Mouse (Mus musculus): Measurements from ENCODE around the gene P2rx4.

P2rx4 gene

GRCm38 (mm10) chr5:122764032-122764464, 56.7 kb downstream of the P2rx4 start:
- peak in 1 of 2 experiments; percentile 61 for DNase-seq

DNA sequence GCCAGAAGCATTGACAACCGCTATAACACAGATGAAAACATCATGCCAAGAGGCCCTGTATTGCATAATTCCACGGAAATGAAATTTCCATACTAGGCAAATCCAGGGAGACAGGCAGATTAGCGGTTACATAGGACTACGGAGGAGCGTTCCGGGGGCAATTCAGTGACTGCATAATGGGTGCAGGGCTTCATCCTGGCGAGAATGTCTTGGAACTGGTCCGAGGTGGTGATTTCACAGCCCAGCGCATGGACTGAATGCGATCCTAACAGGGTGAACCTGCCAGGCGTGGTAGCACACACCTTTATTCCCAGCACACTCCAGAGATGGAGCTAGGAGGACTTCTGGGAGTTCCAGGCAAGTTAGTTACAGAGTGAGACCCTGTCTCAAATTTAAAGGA, 59.9 kb downstream of the P2rx4 start:
- no peak for DNase-seq

DNA sequence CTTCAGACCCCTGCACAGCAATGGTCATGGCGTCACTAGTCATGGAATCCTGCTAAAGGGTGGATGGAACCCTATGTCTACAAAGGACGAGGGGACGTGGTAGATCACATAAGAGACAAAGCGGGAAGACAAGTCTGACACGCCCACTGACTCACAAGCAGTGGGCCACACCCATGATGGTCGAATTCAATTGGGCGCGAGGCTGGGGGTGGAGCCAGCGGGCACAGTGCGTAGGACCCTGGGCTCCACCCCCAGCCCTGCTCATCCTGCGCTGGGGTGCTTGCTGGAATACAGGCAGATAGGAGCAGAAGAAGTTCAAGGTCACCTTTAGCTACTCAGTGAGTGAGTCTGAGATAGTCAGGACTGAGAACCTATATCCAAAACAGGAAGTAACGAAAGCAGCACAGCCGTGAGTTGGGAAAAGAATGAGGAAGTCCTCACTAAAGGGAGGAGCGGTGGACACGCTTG, 61.8 kb downstream of the P2rx4 start:
- no peak for DNase-seq

GRCm38 (mm10) chr5:122770304-122770703, 63.0 kb downstream of the P2rx4 start:
- DNase-seq = peak in 1 of 2 experiments; percentile 44

GRCm38 (mm10) chr5:122770806-122771261, 63.5 kb downstream of the P2rx4 start:
- peak; percentile 83 to 86 for DNase-seq

GRCm38 (mm10) chr5:122771428-122771827, 64.1 kb downstream of the P2rx4 start:
- no peak for DNase-seq

DNA sequence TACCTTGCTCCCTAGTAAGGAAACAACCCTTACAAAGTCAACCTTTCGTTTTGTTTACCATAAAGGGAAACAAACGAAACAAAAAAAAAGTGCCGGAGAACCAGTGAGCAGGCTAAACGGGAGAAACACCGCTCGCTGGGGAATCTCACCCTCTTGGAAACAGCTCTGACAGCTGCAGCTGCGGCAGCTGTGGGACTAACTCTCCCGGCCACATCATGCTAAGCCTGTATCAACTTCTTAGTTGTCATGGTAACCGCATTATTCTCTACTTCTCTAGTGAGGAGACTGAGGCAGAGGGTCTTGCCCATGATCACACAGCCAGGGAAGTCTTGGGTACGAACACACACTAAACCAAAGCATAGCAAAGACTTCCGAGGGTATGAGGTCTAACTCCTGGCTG, 66.4 kb downstream of the P2rx4 start:
- no peak for DNase-seq

- no peak for DNase-seq
Measured at GRCm38 (mm10) chr5:122774743-122775611, 67.6 kb downstream of the P2rx4 start.

- no peak for DNase-seq
Measured at GRCm38 (mm10) chr5:122775646-122776286, 68.4 kb downstream of the P2rx4 start.

DNA sequence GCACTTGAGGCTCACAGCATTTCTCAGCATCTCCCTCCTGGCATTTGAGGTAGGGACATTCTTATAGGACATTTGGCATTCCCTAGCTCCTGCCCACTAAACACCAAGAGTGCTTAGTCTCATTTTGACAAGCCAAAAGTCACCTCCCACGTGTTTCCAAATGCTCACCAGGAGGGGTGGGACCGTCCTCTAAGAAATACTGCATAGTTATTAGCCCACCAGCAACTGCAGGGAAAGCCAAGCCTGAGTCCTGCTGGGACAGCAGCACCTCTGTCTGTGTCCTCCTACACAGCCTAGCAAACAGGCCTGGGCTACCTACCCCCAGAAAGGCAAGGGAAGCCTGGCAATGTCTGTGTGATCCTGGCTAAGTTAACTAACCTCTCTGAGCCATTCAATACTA, 70.0 kb downstream of the P2rx4 start:
- DNase-seq = no peak

DNA sequence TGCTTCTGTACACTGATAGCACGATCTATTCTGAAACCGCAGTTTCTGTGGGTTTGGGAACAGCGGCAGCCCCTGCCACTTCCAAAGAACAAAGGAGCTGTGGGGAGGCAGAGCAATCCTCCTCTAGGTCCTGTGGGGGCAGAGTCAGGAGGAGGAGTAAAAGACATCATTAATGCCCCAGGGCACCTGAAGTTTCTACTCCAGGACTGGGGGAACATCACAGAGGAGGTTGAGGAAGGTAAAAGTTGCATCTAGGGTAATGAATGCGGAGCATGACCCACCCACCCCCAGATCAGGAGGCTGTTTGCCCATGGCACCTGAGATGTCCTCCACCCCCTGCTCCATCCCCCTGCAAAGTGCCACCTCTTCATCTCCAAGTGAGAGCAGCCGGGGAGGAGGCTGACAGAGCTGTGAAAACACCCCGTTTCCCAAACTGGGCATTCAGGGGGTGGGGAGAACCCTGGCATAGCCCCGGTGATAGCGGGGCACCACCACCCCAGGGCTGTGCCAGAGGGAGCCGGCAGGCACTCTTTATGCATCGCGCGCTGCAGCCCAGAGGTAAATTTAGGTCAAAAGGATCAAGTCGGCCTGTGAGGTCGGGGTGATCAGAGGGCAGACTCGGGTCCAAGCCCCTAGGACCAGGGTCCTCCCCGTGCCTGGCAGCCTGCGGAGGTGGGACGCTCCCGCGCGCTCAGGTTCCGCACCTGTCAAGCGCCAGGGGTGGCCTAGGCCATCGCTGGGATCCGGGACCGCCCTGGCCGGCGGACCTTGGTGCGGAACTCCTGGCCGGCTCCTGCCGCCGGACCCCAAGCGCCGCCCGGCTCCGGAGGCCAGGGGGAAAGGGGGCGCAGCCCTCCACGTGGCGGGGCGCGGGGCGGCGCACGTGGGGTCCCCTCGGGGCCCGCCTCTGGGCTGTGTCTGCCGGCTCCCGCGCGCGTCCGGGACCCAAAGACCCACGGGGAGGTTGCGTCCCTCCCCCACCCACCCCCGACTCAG, 71.2 kb downstream of the P2rx4 start:
- no peak for DNase-seq

Measured in lung, adult 18-20 months (tissue).